Mouse (Mus musculus) bone marrow macrophage, adult 2 months (primary cell): ENCODE data around the gene Ppfia1.

ENCODE experiments used
- CTCF ChIP-seq: IDR thresholded peaks from 2 replicates; pipeline ENCODE4 v1.5.1; 2012; ENCODE audit warnings: low read depth, mild to moderate bottlenecking, low read length, moderate library complexity
- POLR2A ChIP-seq: IDR thresholded peaks from 2 replicates; pipeline ENCODE4 v1.6.1; 2012; ENCODE audit warnings: mild to moderate bottlenecking, low read depth, low read length, borderline replicate concordance

- no peak for TF ChIP-seq CTCF
- TF ChIP-seq POLR2A = no peak
Observed at GRCm38 (mm10) chr7:144461246-144461902, 92.2 kb downstream of the Ppfia1 start.
